Mouse (Mus musculus) kidney, embryonic 15.5 days (tissue): ENCODE measurements at regions not wholly inside any gene's neighbourhood (a gene's known extent, or its start where the extent isn't known, plus 50 kb on each side); places are given as distances from the start of the nearest gene placed in this dataset.

Experiments
- ATAC-seq: fragments of 200-750 bp; cut with Nextera tagmentation; replicated peaks from 2 replicates; pipeline ENCODE4 v1.8.0; 2017; ENCODE audit warnings: moderate TSS enrichment; ENCODE audit not compliant: low FRiP score
- H3K27ac ChIP-seq: fragments of 300-500 bp; sonication (generic); 2 replicates; pipeline ENCODE4 v1.5.1; 2015; ENCODE audit warnings: mild to moderate bottlenecking, inconsistent platforms
- H3K27me3 ChIP-seq: fragments of 300-500 bp; sonication (generic); 2 replicates; pipeline ENCODE4 v1.6.1; 2015; ENCODE audit warnings: inconsistent platforms
- H3K36me3 ChIP-seq: fragments of 300-500 bp; sonication (generic); 2 replicates; pipeline ENCODE4 v1.6.1; 2015; ENCODE audit warnings: inconsistent platforms
- H3K4me1 ChIP-seq: fragments of 300-500 bp; sonication (generic); 2 replicates; pipeline ENCODE4 v1.6.1; 2015; ENCODE audit warnings: inconsistent platforms
- H3K4me2 ChIP-seq: fragments of 300-500 bp; sonication (generic); 2 replicates; pipeline ENCODE4 v1.6.1; 2015; ENCODE audit warnings: moderate library complexity, mild to moderate bottlenecking, inconsistent platforms
- H3K4me3 ChIP-seq: fragments of 300-500 bp; sonication (generic); replicated peaks from 2 replicates; pipeline ENCODE4 v1.5.1; 2015; ENCODE audit warnings: mild to moderate bottlenecking, inconsistent platforms
- H3K9ac ChIP-seq: fragments of 300-500 bp; sonication (generic); 2 replicates; pipeline ENCODE4 v1.6.1; 2015; ENCODE audit warnings: mild to moderate bottlenecking, inconsistent platforms
- H3K9me3 ChIP-seq: fragments of 300-500 bp; sonication (generic); replicated peaks from 2 replicates; pipeline ENCODE4 v1.6.1; 2016; ENCODE audit warnings: inconsistent platforms
- WGBS: fragments of 180-500 bp; shearing (Covaris S2); methylation state at CpG from one replicate; pipeline ENCODE4 v1.1.7; 2015; ENCODE audit warnings: mixed read lengths; 5-methylcytosine and 5-hydroxymethylcytosine counted together

- Histone ChIP-seq H3K27me3 (no peaks in the 10 kb centered on the region), H3K9ac (no peak overlapping the region), H3K9me3 (no peaks in the 10 kb centered on the region), H3K4me1 (no peaks in the 10 kb centered on the region), H3K36me3 (no peaks in the 10 kb centered on the region), H3K4me2 (no peak overlapping the region), H3K4me3 (no peak overlapping the region), H3K27ac (no peak overlapping the region)
- 88% methylated on average over 3 of the region's 3 CpGs for WGBS
- ATAC-seq: no peak
These were observed 99.8 kb upstream of the Hpf1 start for GRCm38 (mm10) chr8:60790453-60790852.

GRCm38 (mm10) chr8:60792518-60792917 lies 97.7 kb upstream of the Hpf1 start:
- H3K9ac ChIP-seq: no peak overlapping the region
- H3K4me2 ChIP-seq: no peak overlapping the region
- H3K36me3 ChIP-seq: no peaks in the 10 kb centered on the region
- H3K27me3 ChIP-seq: no peaks in the 10 kb centered on the region
- H3K4me1 ChIP-seq: no peaks in the 10 kb centered on the region
- no peak for ATAC-seq
- H3K9me3 ChIP-seq: no peaks in the 10 kb centered on the region
- no peak overlapping the region for H3K4me3 ChIP-seq
- no peak overlapping the region for H3K27ac ChIP-seq
- WGBS: 82% methylated on average over 1 of the region's 1 CpGs

GRCm38 (mm10) chr8:60804787-60805186 lies 85.4 kb upstream of the Hpf1 start:
- no peaks in the 10 kb centered on the region for H3K36me3 ChIP-seq
- ATAC-seq: no peak
- H3K27ac ChIP-seq: no peak overlapping the region
- whole genome bisulfite sequencing: 65% methylated on average over 4 of the region's 4 CpGs
- H3K4me2 ChIP-seq: no peak overlapping the region
- H3K9ac ChIP-seq: no peak overlapping the region
- H3K9me3 ChIP-seq: no peaks in the 10 kb centered on the region
- H3K27me3 ChIP-seq: no peaks in the 10 kb centered on the region
- H3K4me3 ChIP-seq: no peak overlapping the region
- H3K4me1 ChIP-seq: no peaks in the 10 kb centered on the region

- no peak overlapping the region for H3K4me2 ChIP-seq
- no peaks in the 10 kb centered on the region for H3K36me3 ChIP-seq
- no peaks in the 10 kb centered on the region for H3K9me3 ChIP-seq
- H3K27me3 ChIP-seq: no peaks in the 10 kb centered on the region
- no peak overlapping the region for H3K27ac ChIP-seq
- WGBS: 80% methylated on average over 3 of the region's 3 CpGs
- no peaks in the 10 kb centered on the region for H3K4me1 ChIP-seq
- no peak overlapping the region for H3K4me3 ChIP-seq
- H3K9ac ChIP-seq: no peak overlapping the region
- ATAC-seq: no peak; the same call in 1 of the 2 replicates
These were observed 83.4 kb upstream of the Hpf1 start for GRCm38 (mm10) chr8:60806772-60807171.

GRCm38 (mm10) chr8:60809806-60810205 lies 80.4 kb upstream of the Hpf1 start:
- WGBS: 100% methylated on average over 1 of the region's 1 CpGs
- no peak overlapping the region for H3K9ac ChIP-seq
- no peaks in the 10 kb centered on the region for H3K9me3 ChIP-seq
- no peak overlapping the region for H3K27ac ChIP-seq
- H3K4me3 ChIP-seq: no peak overlapping the region
- H3K4me1 ChIP-seq: no peaks in the 10 kb centered on the region
- H3K4me2 ChIP-seq: no peak overlapping the region
- H3K27me3 ChIP-seq: no peaks in the 10 kb centered on the region
- ATAC-seq: no peak
- H3K36me3 ChIP-seq: no peaks in the 10 kb centered on the region

- Histone ChIP-seq H3K9me3 (no peaks in the 10 kb centered on the region), H3K4me2 (no peak overlapping the region), H3K4me1 (no peaks in the 10 kb centered on the region), H3K27me3 (no peaks in the 10 kb centered on the region), H3K4me3 (no peak overlapping the region), H3K27ac (no peak overlapping the region), H3K9ac (no peak overlapping the region), H3K36me3 (no peaks in the 10 kb centered on the region)
- 85% methylated on average over 4 of the region's 4 CpGs for WGBS
- no peak for ATAC-seq
These were observed 79.3 kb upstream of the Hpf1 start for GRCm38 (mm10) chr8:60810955-60811354.

GRCm38 (mm10) chr8:60825676-60826442 lies 64.4 kb upstream of the Hpf1 start:
- H3K4me3 ChIP-seq: no peak overlapping the region
- H3K27ac ChIP-seq: no peak overlapping the region
- no peaks in the 10 kb centered on the region for H3K27me3 ChIP-seq
- H3K4me1 ChIP-seq: no peaks in the 10 kb centered on the region
- no peak for ATAC-seq
- H3K9ac ChIP-seq: no peak overlapping the region
- H3K36me3 ChIP-seq: no peaks in the 10 kb centered on the region
- no peak overlapping the region for H3K4me2 ChIP-seq
- WGBS: 72% methylated on average over 11 of the region's 11 CpGs
- no peaks in the 10 kb centered on the region for H3K9me3 ChIP-seq

- Histone ChIP-seq H3K36me3 (no peaks in the 10 kb centered on the region), H3K4me1 (no peaks in the 10 kb centered on the region), H3K27me3 (no peaks in the 10 kb centered on the region), H3K4me3 (no peak overlapping the region), H3K27ac (no peak overlapping the region), H3K9me3 (no peaks in the 10 kb centered on the region), H3K9ac (no peak overlapping the region), H3K4me2 (no peak overlapping the region)
- no peak for ATAC-seq
- 93% methylated on average over 8 of the region's 8 CpGs for WGBS
These were observed 63.0 kb upstream of the Hpf1 start for GRCm38 (mm10) chr8:60827241-60827640.

GRCm38 (mm10) chr8:60829093-60829492 lies 61.1 kb upstream of the Hpf1 start:
- 92% methylated on average over 4 of the region's 4 CpGs for WGBS
- H3K9ac ChIP-seq: no peak overlapping the region
- no peaks in the 10 kb centered on the region for H3K27me3 ChIP-seq
- H3K4me1 ChIP-seq: no peaks in the 10 kb centered on the region
- H3K9me3 ChIP-seq: no peaks in the 10 kb centered on the region
- H3K4me2 ChIP-seq: no peak overlapping the region
- H3K27ac ChIP-seq: no peak overlapping the region
- no peaks in the 10 kb centered on the region for H3K36me3 ChIP-seq
- no peak overlapping the region for H3K4me3 ChIP-seq
- ATAC-seq: no peak

- Histone ChIP-seq H3K27ac (no peak overlapping the region), H3K9me3 (no peaks in the 10 kb centered on the region), H3K4me1 (no peaks in the 10 kb centered on the region), H3K36me3 (no peaks in the 10 kb centered on the region), H3K4me3 (no peak overlapping the region), H3K4me2 (no peak overlapping the region), H3K27me3 (no peaks in the 10 kb centered on the region), H3K9ac (no peak overlapping the region)
- WGBS: 90% methylated on average over 1 of the region's 1 CpGs
- no peak for ATAC-seq
These were observed 59.7 kb upstream of the Hpf1 start for GRCm38 (mm10) chr8:60830556-60830955.

GRCm38 (mm10) chr8:60838526-60838925 lies 51.7 kb upstream of the Hpf1 start:
- no peak overlapping the region for H3K4me2 ChIP-seq
- H3K27ac ChIP-seq: no peak overlapping the region
- no peaks in the 10 kb centered on the region for H3K9me3 ChIP-seq
- no peaks in the 10 kb centered on the region for H3K4me1 ChIP-seq
- H3K27me3 ChIP-seq: no peaks in the 10 kb centered on the region
- H3K36me3 ChIP-seq: no peaks in the 10 kb centered on the region
- no peak overlapping the region for H3K9ac ChIP-seq
- no peak for ATAC-seq
- WGBS: 6% methylated on average over 3 of the region's 3 CpGs
- H3K4me3 ChIP-seq: no peak overlapping the region
